7 mouse cellular contexts compared by ENCODE assay signal in genomic region chr9:65140936-65141305, GRCm38 (mm10). TPM values are rescaled to one million over a fixed set of nuclear protein-coding genes. Genes with fewer than 3 reads are reported as not detected.
DNase-seq lines count a peak whose midpoint lies in the region; ATAC-seq lines count a peak whose summit lies in the region.

TSS of gene Igdcc3 (plus strand) at chr9:65141189.

- H3K36me3 ChIP-seq in neural tube, embryonic 11.5 days (ENCODE audit: control insufficient read depth, insufficient read depth, low read length): no peaks in the 10 kb centered on the region; the same call in none of the 2 replicates
- H3K36me3 ChIP-seq in midbrain, embryonic 12.5 days: peaks cover 26% of the 10 kb centered on the region

- DNase-seq in neural tube, embryonic 11.5 days (ENCODE audit: low spot score): peak; percentile 89
- DNase-seq in neural tube, embryonic 10.5 days (ENCODE audit: extremely low spot score, low spot score): no peak
- peak; percentile 28 to 58 for DNase-seq in kidney, postnatal 25 days
- peak; percentile 78 for DNase-seq in yolk sac, embryonic 10.5 days (ENCODE audit: low spot score)

- peak within 1 kb of the TSS; percentile 82 for H3K4me2 ChIP-seq in neural tube, embryonic 11.5 days (ENCODE audit: low read depth)
- H3K4me2 ChIP-seq in midbrain, embryonic 12.5 days (replicated peaks): peak within 1 kb of the TSS; percentile 77

- peak within 1 kb of the TSS; percentile 97 for H3K27ac ChIP-seq in neural tube, embryonic 11.5 days (ENCODE audit: low read depth, low read length)
- H3K27ac ChIP-seq in brown adipose tissue, adult 24 weeks (replicated peaks; ENCODE audit: low read depth, low read length): no peak within 1 kb of the TSS
- H3K27ac ChIP-seq in midbrain, embryonic 12.5 days (replicated peaks): peak within 1 kb of the TSS; percentile 98

- ATAC-seq in neural tube, embryonic 11.5 days (ENCODE audit: insufficient read depth, low FRiP score, low TSS enrichment): peak; percentile 75
- peak; percentile 40 for ATAC-seq in granulocyte monocyte progenitor cell, adult 5-6 weeks (replicated peaks; ENCODE audit: poor library complexity, severe bottlenecking)
- ATAC-seq in midbrain, embryonic 12.5 days (ENCODE audit: low FRiP score, low read depth): peak; percentile 83

- peak within 1 kb of the TSS; percentile 94 for H3K4me3 ChIP-seq in neural tube, embryonic 11.5 days (ENCODE audit: low read depth, low read length)
- peak within 1 kb of the TSS; percentile 66 for H3K4me3 ChIP-seq in brown adipose tissue, adult 24 weeks (ENCODE audit: insufficient read depth, low read depth, low read length)
- H3K4me3 ChIP-seq in midbrain, embryonic 12.5 days: peak within 1 kb of the TSS; percentile 90

- H3K9ac ChIP-seq in neural tube, embryonic 11.5 days (ENCODE audit: low read length): peak within 1 kb of the TSS; percentile 98
- H3K9ac ChIP-seq in midbrain, embryonic 12.5 days (replicated peaks): peak within 1 kb of the TSS; percentile 98

- peaks cover 30% of the 10 kb centered on the region for H3K4me1 ChIP-seq in neural tube, embryonic 11.5 days (ENCODE audit: control insufficient read depth, insufficient read depth, low read length)
- H3K4me1 ChIP-seq in brown adipose tissue, adult 24 weeks (ENCODE audit: control insufficient read depth, insufficient read depth, insufficient read length, low read length): no peaks in the 10 kb centered on the region
- peaks cover 66% of the 10 kb centered on the region for H3K4me1 ChIP-seq in midbrain, embryonic 12.5 days

- no peaks in the 10 kb centered on the region for H3K9me3 ChIP-seq in neural tube, embryonic 11.5 days (ENCODE audit: control insufficient read depth, low read length)
- no peaks in the 10 kb centered on the region for H3K9me3 ChIP-seq in midbrain, embryonic 12.5 days

- WGBS in neural tube, embryonic 11.5 days: 0% methylated on average over 32 of the region's 48 CpGs
- WGBS in midbrain, embryonic 12.5 days: 0% methylated on average over 22 of the region's 48 CpGs

- no peaks in the 10 kb centered on the region for H3K27me3 ChIP-seq in neural tube, embryonic 11.5 days (ENCODE audit: control insufficient read depth, insufficient read depth, low read length)
- peaks cover 12% of the 10 kb centered on the region for H3K27me3 ChIP-seq in midbrain, embryonic 12.5 days

RNA-seq across cellular contexts. Expression of gene Igdcc3, which starts in this region (rescaled TPM):
- 60.7 and 71.9 TPM in 2 replicates for polyA plus RNA-seq in neural tube, embryonic 11.5 days (2014; fragmentation: Nextera tagmentation; extraction: Ambion mirVana)
- polyA plus RNA-seq in brown adipose tissue, adult 24 weeks (2012; ENCODE audit: insufficient read depth, insufficient read length, missing spikeins): not detected in 2 replicates
- not detected in 2 replicates for total RNA-seq in granulocyte monocyte progenitor cell, adult 5-6 weeks (2014; fragmentation: Nextera tagmentation)
- total RNA-seq in granulocyte monocyte progenitor cell, adult 5-6 weeks (2017): not detected in 2 replicates
- polyA plus RNA-seq in midbrain, embryonic 12.5 days (2016; fragmentation: Nextera tagmentation; extraction: Ambion mirVana): 62.1 and 74.7 TPM in 2 replicates

Comparison
In these comparisons a context has a peak if more than half of its experiments do, and no peak if none do; other contexts are left out.
1. RNA of gene Igdcc3 (polyA plus RNA-seq): 60.7 to 71.9 TPM in neural tube, embryonic 11.5 days and 62.1 to 74.7 TPM in midbrain, embryonic 12.5 days; not detected in brown adipose tissue, adult 24 weeks; every median in the first group is over 10 times any median in the second.
2. Peak in ATAC-seq in granulocyte monocyte progenitor cell, adult 5-6 weeks; RNA of the gene not detected or under 1 TPM.
3. Peak in every context shown above with its lines, with median percentiles within 50 percentile points of each other: ATAC-seq and H3K4me3 ChIP-seq.